Mouse (Mus musculus) G1E (cell line): Measurements from ENCODE around the gene Daam1.

Source experiments
- CTCF ChIP-seq: IDR thresholded peaks from 2 replicates; pipeline ENCODE4 v1.5.1; 2012; ENCODE audit warnings: low read depth, low read length, inconsistent platforms, mixed read lengths
- GATA1 ChIP-seq: IDR thresholded peaks from 2 replicates; pipeline ENCODE4 v1.6.1; 2012; ENCODE audit warnings: borderline replicate concordance, low read length, inconsistent platforms, mixed read lengths
- POLR2AphosphoS5 ChIP-seq: IDR thresholded peaks from 2 replicates; pipeline ENCODE4 v1.6.1; 2012; ENCODE audit warnings: low read depth, low read length, inconsistent platforms; ENCODE audit not compliant: insufficient replicate concordance
- TAL1 ChIP-seq: conservative IDR thresholded peaks from 2 replicates; pipeline ENCODE4 v1.6.1; 2012; ENCODE audit warnings: low read depth, low read length, inconsistent platforms, mixed read lengths

GRCm38 (mm10) chr12:71875761-71876489 lies 45.0 kb downstream of the Daam1 start:
- TF ChIP-seq CTCF (no peak), GATA1 (no peak), POLR2AphosphoS5 (no peak), TAL1 (no peak)
